Comparison of ENCODE assay signal across 8 mouse cellular contexts in the genomic region with DNA sequence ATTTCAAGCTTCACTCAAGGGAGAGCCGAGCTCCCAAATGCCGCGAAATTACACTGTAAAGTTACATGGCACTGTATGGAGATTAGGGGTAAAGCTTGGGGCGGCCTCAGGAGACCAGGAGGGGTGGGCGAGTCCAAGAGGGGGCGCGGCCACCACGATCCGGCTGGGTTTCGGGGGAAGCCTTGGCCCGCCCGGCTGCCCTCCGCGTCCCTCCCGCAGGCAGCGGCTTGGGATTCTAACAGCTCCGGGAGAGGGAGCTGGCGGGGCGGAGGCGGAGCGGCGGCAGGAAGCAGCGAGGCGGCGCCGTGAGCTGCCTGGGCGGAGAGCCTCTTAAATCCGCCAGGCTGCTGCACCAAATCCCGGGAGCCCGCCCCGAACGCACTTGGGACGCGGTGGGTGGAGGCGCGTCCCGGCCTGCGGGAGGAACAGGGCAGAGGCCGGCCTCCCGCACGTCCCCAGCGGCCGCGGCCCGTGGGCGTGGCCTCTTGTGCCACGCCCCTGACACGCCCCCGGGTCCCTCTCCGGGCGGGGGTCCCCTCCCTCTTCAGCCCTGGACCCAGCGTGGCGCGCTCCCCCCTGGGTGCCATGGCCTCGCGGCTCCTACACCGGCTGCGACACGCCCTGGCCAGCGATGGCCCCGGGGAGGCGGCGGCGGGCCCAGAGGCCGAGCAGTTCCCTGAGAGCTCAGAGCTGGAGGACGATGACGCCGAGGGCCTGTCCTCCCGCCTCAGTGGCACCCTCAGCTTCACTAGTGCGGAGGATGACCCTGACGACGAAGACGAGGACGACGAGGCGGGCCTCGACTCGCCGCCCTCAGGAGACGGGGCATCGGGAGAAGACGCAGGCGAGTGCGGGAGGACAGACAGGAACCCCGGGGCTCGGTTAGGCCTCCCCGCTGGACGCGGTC. TPM values are rescaled to one million over a fixed set of nuclear protein-coding genes. Genes with fewer than 3 reads are reported as not detected.
DNase-seq lines count a peak whose midpoint lies in the region; ATAC-seq and TF ChIP-seq lines count a peak whose summit lies in the region.

Gene Snx21, plus strand, starts transcription at position 343 of the 907 bp plus-strand sequence.

- peak; percentile 23; the same call in 1 of the 2 replicates for TF ChIP-seq CTCF in kidney, adult 2 months (conservative IDR thresholded peaks at IDR 0.05; ENCODE audit: insufficient read depth, insufficient read length, low read depth, low read length)
- no peak for TF ChIP-seq CTCF in spleen, adult 2 months (IDR thresholded peaks at IDR 0.05; ENCODE audit: extremely low read depth, insufficient read depth, insufficient read length, insufficient replicate concordance)

- H3K4me3 ChIP-seq in embryonic facial prominence, embryonic 14.5 days (ENCODE audit: low read depth, low read length), result peak within 1 kb of the TSS; percentile 66
- H3K4me3 ChIP-seq in kidney, adult 2 months (ENCODE audit: insufficient read depth, low read depth, low read length), result peak within 1 kb of the TSS; percentile 64
- peak within 1 kb of the TSS; percentile 70 for H3K4me3 ChIP-seq in limb, embryonic 13.5 days
- H3K4me3 ChIP-seq in midbrain, embryonic 15.5 days, result peak within 1 kb of the TSS; percentile 57
- H3K4me3 ChIP-seq in spleen, adult 2 months (ENCODE audit: extremely low read depth, insufficient read depth, insufficient read length), result peak within 1 kb of the TSS; percentile 85

- H3K9me3 ChIP-seq in embryonic facial prominence, embryonic 14.5 days (ENCODE audit: control insufficient read depth, low read length), result no peaks in the 10 kb centered on the region
- H3K9me3 ChIP-seq in limb, embryonic 13.5 days, result no peaks in the 10 kb centered on the region
- H3K9me3 ChIP-seq in midbrain, embryonic 15.5 days, result no peaks in the 10 kb centered on the region

- ATAC-seq in embryonic facial prominence, embryonic 14.5 days (ENCODE audit: low read depth), result peak; percentile 91
- ATAC-seq in limb, embryonic 13.5 days (ENCODE audit: low FRiP score, low read depth), result peak; percentile 86
- peak; percentile 85 for ATAC-seq in midbrain, embryonic 15.5 days (replicated peaks)

- H3K9ac ChIP-seq in embryonic facial prominence, embryonic 14.5 days (ENCODE audit: low read depth, low read length), result peak within 1 kb of the TSS; percentile 83
- H3K9ac ChIP-seq in limb, embryonic 13.5 days, result peak within 1 kb of the TSS; percentile 82
- peak within 1 kb of the TSS; percentile 67 for H3K9ac ChIP-seq in midbrain, embryonic 15.5 days

- WGBS in embryonic facial prominence, embryonic 14.5 days, result 0% methylated on average over 34 of the region's 89 CpGs
- under 1% methylated on average over 89 of the region's 89 CpGs for WGBS in kidney, adult 2 months
- WGBS in limb, embryonic 13.5 days, result under 1% methylated on average over 70 of the region's 89 CpGs
- WGBS in midbrain, embryonic 15.5 days, result under 1% methylated on average over 82 of the region's 89 CpGs
- under 1% methylated on average over 87 of the region's 89 CpGs for WGBS in spleen, adult 2 months

- H3K4me1 ChIP-seq in embryonic facial prominence, embryonic 14.5 days (ENCODE audit: control insufficient read depth, insufficient read depth, low read length), result peaks cover 8% of the 10 kb centered on the region
- peaks cover 7% of the 10 kb centered on the region; the same call in 1 of the 2 replicates for H3K4me1 ChIP-seq in kidney, adult 2 months (ENCODE audit: control insufficient read depth, insufficient read depth, low read length)
- H3K4me1 ChIP-seq in limb, embryonic 13.5 days, result peaks cover 18% of the 10 kb centered on the region
- H3K4me1 ChIP-seq in midbrain, embryonic 15.5 days, result peaks cover 24% of the 10 kb centered on the region
- peaks cover 7% of the 10 kb centered on the region; the same call in 1 of the 2 replicates for H3K4me1 ChIP-seq in spleen, adult 2 months (ENCODE audit: control insufficient read depth, insufficient read depth, insufficient read length)

- peak within 1 kb of the TSS; percentile 82 for H3K27ac ChIP-seq in embryonic facial prominence, embryonic 14.5 days (replicated peaks; ENCODE audit: low read depth, low read length)
- H3K27ac ChIP-seq in kidney, adult 2 months (ENCODE audit: insufficient read depth, low read depth, low read length), result peak within 1 kb of the TSS; percentile 73
- H3K27ac ChIP-seq in limb, embryonic 13.5 days, result peak within 1 kb of the TSS; percentile 84
- peak within 1 kb of the TSS; percentile 71 for H3K27ac ChIP-seq in midbrain, embryonic 15.5 days
- H3K27ac ChIP-seq in spleen, adult 2 months (ENCODE audit: insufficient read depth, low read length), result peak within 1 kb of the TSS; percentile 65

- H3K27me3 ChIP-seq in embryonic facial prominence, embryonic 14.5 days (replicated peaks; ENCODE audit: control insufficient read depth, insufficient read depth, low read length), result no peaks in the 10 kb centered on the region
- no peaks in the 10 kb centered on the region for H3K27me3 ChIP-seq in kidney, adult 2 months (replicated peaks; ENCODE audit: control insufficient read depth, insufficient read depth, low read length)
- no peaks in the 10 kb centered on the region for H3K27me3 ChIP-seq in limb, embryonic 13.5 days
- no peaks in the 10 kb centered on the region for H3K27me3 ChIP-seq in midbrain, embryonic 15.5 days (replicated peaks)
- no peaks in the 10 kb centered on the region for H3K27me3 ChIP-seq in spleen, adult 2 months (ENCODE audit: control insufficient read depth, insufficient read depth, low read length)

- peaks cover 17% of the 10 kb centered on the region; the same call in 1 of the 2 replicates for H3K36me3 ChIP-seq in embryonic facial prominence, embryonic 14.5 days (ENCODE audit: control insufficient read depth, insufficient read depth, low read length)
- no peaks in the 10 kb centered on the region for H3K36me3 ChIP-seq in kidney, adult 2 months (ENCODE audit: control insufficient read depth, insufficient read depth, low read length)
- H3K36me3 ChIP-seq in limb, embryonic 13.5 days, result peaks cover 15% of the 10 kb centered on the region
- no peaks in the 10 kb centered on the region for H3K36me3 ChIP-seq in midbrain, embryonic 15.5 days (replicated peaks)
- no peaks in the 10 kb centered on the region for H3K36me3 ChIP-seq in spleen, adult 2 months (ENCODE audit: control insufficient read depth, insufficient read depth, low read length)

- DNase-seq in 416B (ENCODE audit: low read depth), result peak; percentile 74
- peak; percentile 75 for DNase-seq in adrenal gland, postnatal 4 days (ENCODE audit: low spot score in 2 of 2)
- peak; percentile 95 for DNase-seq in embryonic facial prominence, embryonic 14.5 days (ENCODE audit: low spot score)
- DNase-seq in heart, adult 18-20 months, result peak; percentile 91 to 97
- peak; percentile 97 for DNase-seq in kidney, adult 2 months
- peak in 1 of 2 experiments; percentile 47 for DNase-seq in spleen, adult 2 months (ENCODE audit: low read depth in 1 of 2, low spot score in 2 of 2)

- TF ChIP-seq POLR2A in kidney, adult 2 months (IDR thresholded peaks at IDR 0.05; ENCODE audit: low read depth, low read length), result peak; percentile 24
- TF ChIP-seq POLR2A in spleen, adult 2 months (IDR thresholded peaks at IDR 0.05; ENCODE audit: low read depth, low read length), result no peak

- H3K4me2 ChIP-seq in embryonic facial prominence, embryonic 14.5 days (ENCODE audit: low read depth, low read length), result peak within 1 kb of the TSS; percentile 87
- peak within 1 kb of the TSS; percentile 80 for H3K4me2 ChIP-seq in limb, embryonic 13.5 days (replicated peaks)
- peak within 1 kb of the TSS; percentile 88 for H3K4me2 ChIP-seq in midbrain, embryonic 15.5 days

RNA-seq across cellular contexts. Expression of gene Snx21, which starts in this region (rescaled TPM):
- total RNA-seq in adrenal gland, postnatal 4 days (2021), result 10 to 100 TPM; 40.5 to 42.9 TPM
- 27.9 and 28.3 TPM in 2 replicates for polyA plus RNA-seq in embryonic facial prominence, embryonic 14.5 days (2014; fragmentation: Nextera tagmentation; extraction: Ambion mirVana)
- 10 to 100 TPM; 23.9 to 25.6 TPM for total RNA-seq in heart, adult 18-20 months (2021)
- 23.2 and 32.9 TPM in 2 replicates for polyA plus RNA-seq in kidney, adult 2 months (2012; rRNA removed)
- 26.3 and 27.6 TPM in 2 replicates for polyA plus RNA-seq in limb, embryonic 13.5 days (2015; fragmentation: Nextera tagmentation; extraction: Ambion mirVana)
- 34.8 and 40.6 TPM in 2 replicates for polyA plus RNA-seq in midbrain, embryonic 15.5 days (2015; fragmentation: Nextera tagmentation; extraction: Ambion mirVana)
- polyA plus RNA-seq in spleen, adult 2 months (2012; rRNA removed), result 9.5 and 12.9 TPM in 2 replicates
